Mouse (Mus musculus) hindbrain, postnatal 0 days (tissue): ENCODE results near the gene Ccdc12. TPM values are rescaled to one million over a fixed set of nuclear protein-coding genes. Genes with fewer than 3 reads are reported as not detected.
A peak's percentile ranks its signal among the peaks of the same experiment; 100 is the strongest.

Experiments
- ATAC-seq: fragments of 200-750 bp; cut with Nextera tagmentation; 2 replicates; pipeline ENCODE4 v1.8.0; 2017; ENCODE audit warnings: mild to moderate bottlenecking, moderate TSS enrichment, moderate library complexity
- DNase-seq: peaks from one replicate; pipeline ENCODE4 v3.0.0-alpha.2; 2015; ENCODE audit warnings: low spot score
- H3K27ac ChIP-seq: fragments of 300-500 bp; sonication (generic); 2 replicates; pipeline ENCODE4 v1.5.1; 2014; ENCODE audit warnings: mild to moderate bottlenecking
- H3K27me3 ChIP-seq: fragments of 300-500 bp; sonication (generic); 2 replicates; pipeline ENCODE4 v1.6.1; 2014; ENCODE audit warnings: low read length, mixed read lengths; ENCODE audit not compliant: insufficient read depth
- H3K36me3 ChIP-seq: fragments of 300-500 bp; sonication (generic); 2 replicates; pipeline ENCODE4 v1.6.1; 2014; ENCODE audit warnings: low read length, mixed read lengths; ENCODE audit not compliant: insufficient read depth
- H3K4me1 ChIP-seq: fragments of 300-500 bp; sonication (generic); 2 replicates; pipeline ENCODE4 v1.6.1; 2014; ENCODE audit warnings: antibody characterized with exemption, low read length, mixed read lengths; ENCODE audit not compliant: insufficient read depth
- H3K4me2 ChIP-seq: fragments of 300-500 bp; sonication (generic); 2 replicates; pipeline ENCODE4 v1.6.1; 2014; ENCODE audit warnings: low read depth, mild to moderate bottlenecking, low read length, moderate library complexity, mixed read lengths
- H3K4me3 ChIP-seq: fragments of 300-500 bp; sonication (generic); 2 replicates; pipeline ENCODE4 v1.5.1; 2014; ENCODE audit warnings: low read length
- H3K9ac ChIP-seq: fragments of 300-500 bp; sonication (generic); replicated peaks from 2 replicates; pipeline ENCODE4 v1.6.1; 2014; ENCODE audit warnings: mild to moderate bottlenecking, low read length, moderate library complexity, mixed read lengths
- H3K9me3 ChIP-seq: fragments of 300-500 bp; sonication (generic); 2 replicates; pipeline ENCODE4 v1.6.1; 2016; ENCODE audit warnings: low read length, mixed read lengths
- CTCF ChIP-seq: IDR thresholded peaks from 2 replicates; pipeline ENCODE4 v1.5.1; 2016; ENCODE audit warnings: antibody characterized with exemption, control low read depth, low read depth
- WGBS: fragments of 180-500 bp; shearing (Covaris S2); extraction: QIAGEN DNeasy Blood & Tissue Kit; methylation state at CpG from one replicate; pipeline ENCODE4 v1.1.7; 2014; 5-methylcytosine and 5-hydroxymethylcytosine counted together
- polyA plus RNA-seq: library from polyadenylated mRNA; unstranded; fragments of >200 nt; fragmentation: Nextera tagmentation; extraction: Ambion mirVana; gene quantifications from 2 replicates; pipeline ENCODE4 v1.2.1, GENCODE M21; 2015
- total RNA-seq: library from RNA; depleted of rRNA; stranded (reverse); fragments of >200 nt; gene quantifications from 2 replicates; pipeline ENCODE4 v1.2.3, GENCODE M21; 2014

The Ccdc12 gene
- total and polyA plus RNA-seq, 2 experiments from 2014 or later: 17.0 to 113 TPM

DNA sequence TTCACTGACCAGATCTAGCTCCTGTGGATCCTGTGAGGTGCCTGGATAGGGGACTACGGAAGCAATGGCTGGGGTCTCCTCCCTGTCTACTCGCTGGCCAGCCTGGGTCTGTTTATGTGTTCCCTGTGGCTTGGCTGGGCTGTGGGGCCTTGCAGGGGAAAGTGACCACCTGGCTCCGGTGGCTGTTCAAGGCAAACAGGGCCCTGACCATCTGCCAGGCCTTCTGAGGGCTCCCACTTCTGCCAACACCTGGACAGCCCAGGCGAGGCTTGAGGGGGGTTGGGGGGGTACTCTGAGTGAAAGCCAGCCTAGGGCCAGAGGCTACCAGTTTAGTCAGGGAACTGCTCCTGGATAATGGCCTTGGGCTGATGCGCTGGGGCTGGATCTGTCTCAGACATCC is 63.7 kb downstream of the Ccdc12 start:
- no peaks in the 10 kb centered on the region for H3K36me3 ChIP-seq
- H3K27ac ChIP-seq: no peak overlapping the region
- H3K4me1 ChIP-seq: no peaks in the 10 kb centered on the region
- ATAC-seq (no peak), DNase-seq (no peak)
- H3K9ac ChIP-seq: no peak overlapping the region
- H3K4me2 ChIP-seq: no peak overlapping the region
- no peak overlapping the region for H3K4me3 ChIP-seq
- no peaks in the 10 kb centered on the region for H3K27me3 ChIP-seq
- no peak for TF ChIP-seq CTCF
- WGBS: 62% methylated on average over 5 of the region's 5 CpGs
- H3K9me3 ChIP-seq: no peaks in the 10 kb centered on the region

DNA sequence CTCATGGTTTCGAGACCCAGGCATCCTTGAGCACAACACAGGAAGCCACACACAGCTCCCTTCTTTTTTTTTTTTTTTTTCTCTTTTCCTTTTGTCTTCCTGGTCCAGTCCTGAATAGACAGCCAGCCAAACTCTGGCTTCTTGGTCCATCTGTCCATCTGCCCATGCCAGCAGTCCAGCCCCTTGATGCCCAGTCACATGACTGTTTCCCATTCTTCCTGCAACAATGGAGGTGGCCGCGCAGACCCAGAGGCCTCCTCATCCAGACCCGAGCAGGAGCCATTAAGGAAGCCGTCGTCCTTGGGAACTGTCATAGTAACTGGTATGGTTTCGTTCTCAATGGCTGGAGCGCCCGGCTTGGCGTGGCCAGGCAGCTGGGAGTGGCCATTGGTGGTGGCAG is 65.8 kb downstream of the Ccdc12 start:
- no peaks in the 10 kb centered on the region for H3K27me3 ChIP-seq
- H3K4me1 ChIP-seq: peaks cover 10% of the 10 kb centered on the region
- no peak overlapping the region for H3K27ac ChIP-seq
- no peak overlapping the region for H3K9ac ChIP-seq
- H3K9me3 ChIP-seq: no peaks in the 10 kb centered on the region
- WGBS: 76% methylated on average over 10 of the region's 10 CpGs
- no peak overlapping the region for H3K4me3 ChIP-seq
- ATAC-seq (no peak), DNase-seq (no peak)
- no peak for TF ChIP-seq CTCF
- no peak overlapping the region for H3K4me2 ChIP-seq
- H3K36me3 ChIP-seq: no peaks in the 10 kb centered on the region

GRCm38 (mm10) chr9:110725721-110726135 is 69.4 kb downstream of the Ccdc12 start:
- Histone ChIP-seq H3K27me3 (no peaks in the 10 kb centered on the region), H3K36me3 (no peaks in the 10 kb centered on the region), H3K9ac (no peak overlapping the region; the same call in 1 of the 2 replicates), H3K4me2 (peak overlapping the region; percentile 60), H3K4me3 (no peak overlapping the region), H3K27ac (0 out of 2 replicates have a peak overlapping the region, but pooled peaks have one; percentile 2), H3K9me3 (no peaks in the 10 kb centered on the region), H3K4me1 (peaks cover 14% of the 10 kb centered on the region)
- peak; percentile 71 for DNase-seq
- TF ChIP-seq CTCF: no peak
- WGBS: 11% methylated on average over 9 of the region's 9 CpGs
- peak; percentile 51; the same call in 1 of the 2 replicates for ATAC-seq

GRCm38 (mm10) chr9:110726867-110727266 is 70.6 kb downstream of the Ccdc12 start:
- no peaks in the 10 kb centered on the region for H3K9me3 ChIP-seq
- peak; percentile 53 for DNase-seq

GRCm38 (mm10) chr9:110729841-110730240 is 73.5 kb downstream of the Ccdc12 start:
- H3K4me1 ChIP-seq: peaks cover 22% of the 10 kb centered on the region
- H3K4me3 ChIP-seq: no peak overlapping the region
- no peaks in the 10 kb centered on the region for H3K36me3 ChIP-seq
- no peak overlapping the region for H3K27ac ChIP-seq
- DNase-seq (peak; percentile 59), ATAC-seq (no peak)
- no peak overlapping the region for H3K9ac ChIP-seq
- WGBS: 23% methylated on average over 8 of the region's 8 CpGs
- TF ChIP-seq CTCF: peak; percentile 76
- H3K27me3 ChIP-seq: 0 out of 2 replicates have a peak, but pooled peaks cover 2% of the 10 kb centered on the region
- H3K4me2 ChIP-seq: no peak overlapping the region
- H3K9me3 ChIP-seq: no peaks in the 10 kb centered on the region

More at GRCm38 (mm10) chr9:110726867-110727266, 70.6 kb downstream of the Ccdc12 start:
- H3K4me3 ChIP-seq: peak overlapping the region; percentile 34
- no peak for TF ChIP-seq CTCF
- 0 out of 2 replicates have a peak, but pooled peaks cover 2% of the 10 kb centered on the region for H3K27me3 ChIP-seq
- H3K27ac ChIP-seq: no peak overlapping the region
- H3K9ac ChIP-seq: peak overlapping the region; percentile 41
- WGBS: 18% methylated on average over 28 of the region's 33 CpGs
- H3K4me1 ChIP-seq: peaks cover 14% of the 10 kb centered on the region
- H3K36me3 ChIP-seq: no peaks in the 10 kb centered on the region
- peak overlapping the region; percentile 60 for H3K4me2 ChIP-seq
- ATAC-seq: peak; percentile 46

DNA sequence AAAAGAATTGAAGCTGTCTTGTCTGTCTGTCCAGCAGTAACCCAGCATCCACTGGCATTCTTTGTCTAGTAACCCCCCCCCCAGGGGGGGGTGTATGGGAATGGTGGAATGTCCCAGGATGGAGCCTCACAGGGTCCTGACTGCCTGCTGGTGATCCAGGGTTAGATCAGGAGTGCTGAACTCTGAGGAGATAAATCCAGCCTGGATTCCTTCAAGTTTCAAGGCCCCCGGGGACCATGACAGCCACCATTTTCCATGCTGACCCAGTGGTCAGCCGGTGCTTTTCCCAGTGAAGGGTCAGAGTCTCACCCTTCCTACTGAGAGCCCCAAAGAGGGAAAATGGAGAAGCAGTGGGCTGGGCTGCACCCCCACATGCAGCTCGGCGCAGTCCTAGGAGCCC is 75.6 kb downstream of the Ccdc12 start:
- 54% methylated on average over 4 of the region's 4 CpGs for WGBS
- Histone ChIP-seq H3K9ac (no peak overlapping the region), H3K4me2 (no peak overlapping the region), H3K4me1 (peaks cover 13% of the 10 kb centered on the region), H3K27ac (no peak overlapping the region), H3K4me3 (no peak overlapping the region), H3K36me3 (no peaks in the 10 kb centered on the region), H3K27me3 (0 out of 2 replicates have a peak, but pooled peaks cover 2% of the 10 kb centered on the region), H3K9me3 (no peaks in the 10 kb centered on the region)
- ATAC-seq (no peak), DNase-seq (no peak)
- TF ChIP-seq CTCF: no peak

DNA sequence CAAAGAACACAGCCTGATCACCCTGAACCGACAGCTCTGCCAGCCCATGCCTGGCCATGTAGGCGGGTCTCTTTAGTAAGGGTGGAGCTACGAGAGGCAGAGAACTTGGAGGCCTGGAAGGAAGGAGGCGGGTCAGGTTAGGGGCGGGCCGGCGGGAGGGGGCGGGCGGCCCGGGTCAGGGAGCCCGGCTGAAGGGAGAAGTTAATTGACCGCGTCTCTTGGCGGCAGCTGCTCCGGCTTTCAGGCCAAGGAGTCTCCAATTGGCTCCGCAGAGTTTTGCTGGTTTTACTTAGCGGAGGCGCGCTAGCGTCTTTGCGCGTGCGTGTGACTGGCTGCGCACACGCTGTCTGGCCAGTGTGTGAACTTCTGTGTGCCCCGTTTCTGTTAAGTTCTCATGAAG is 76.3 kb downstream of the Ccdc12 start:
- Histone ChIP-seq H3K27me3 (0 out of 2 replicates have a peak, but pooled peaks cover 2% of the 10 kb centered on the region), H3K4me1 (peaks cover 8% of the 10 kb centered on the region), H3K36me3 (no peaks in the 10 kb centered on the region), H3K9me3 (no peaks in the 10 kb centered on the region), H3K9ac (0 out of 2 replicates have a peak overlapping the region, but pooled peaks have one; percentile 21), H3K4me3 (peak overlapping the region; percentile 41), H3K4me2 (peak overlapping the region; percentile 73), H3K27ac (peak overlapping the region; percentile 26; the same call in 1 of the 2 replicates)
- under 1% methylated on average over 26 of the region's 26 CpGs for WGBS
- peak; percentile 88 for DNase-seq
- TF ChIP-seq CTCF: no peak
- ATAC-seq: peak; percentile 87
